Mouse (Mus musculus) bone marrow macrophage, adult 2 months (primary cell): ENCODE data around the gene C1qtnf1.

ENCODE experiments used
- CTCF ChIP-seq: IDR thresholded peaks from 2 replicates; pipeline ENCODE4 v1.5.1; 2012; ENCODE audit warnings: low read depth, mild to moderate bottlenecking, low read length, moderate library complexity
- POLR2A ChIP-seq: IDR thresholded peaks from 2 replicates; pipeline ENCODE4 v1.6.1; 2012; ENCODE audit warnings: mild to moderate bottlenecking, low read depth, low read length, borderline replicate concordance

DNA sequence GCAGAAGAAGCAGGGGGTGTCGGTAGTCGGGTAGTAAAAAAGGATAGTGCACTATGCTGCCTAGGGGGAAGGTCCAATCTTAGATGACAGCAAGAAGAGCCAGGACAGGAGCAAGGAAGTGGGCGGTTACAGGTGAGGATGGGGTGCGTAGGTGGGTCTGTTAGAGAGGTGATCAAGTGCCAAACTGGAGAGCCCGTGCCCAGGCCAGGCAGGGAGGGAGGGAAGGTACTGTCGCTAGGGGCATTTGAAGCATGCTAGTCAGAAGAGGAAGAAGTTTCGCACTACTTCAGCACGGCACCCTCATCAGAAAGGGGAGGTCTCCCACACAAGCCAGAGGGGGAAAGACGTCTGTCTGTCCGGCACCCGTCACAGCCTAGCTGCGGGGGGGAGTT is 9.6 kb upstream of the C1qtnf1 start:
- TF ChIP-seq POLR2A (no peak), CTCF (no peak)
